Mouse (Mus musculus): ENCODE data around the gene Dvl1. TPM values are rescaled to one million over a fixed set of nuclear protein-coding genes. Genes with fewer than 3 reads are reported as not detected.
A peak's percentile ranks its signal among the peaks of the same experiment; 100 is the strongest.

The Dvl1 gene
- polyA plus RNA-seq, 1 experiment = 153 TPM

DNA sequence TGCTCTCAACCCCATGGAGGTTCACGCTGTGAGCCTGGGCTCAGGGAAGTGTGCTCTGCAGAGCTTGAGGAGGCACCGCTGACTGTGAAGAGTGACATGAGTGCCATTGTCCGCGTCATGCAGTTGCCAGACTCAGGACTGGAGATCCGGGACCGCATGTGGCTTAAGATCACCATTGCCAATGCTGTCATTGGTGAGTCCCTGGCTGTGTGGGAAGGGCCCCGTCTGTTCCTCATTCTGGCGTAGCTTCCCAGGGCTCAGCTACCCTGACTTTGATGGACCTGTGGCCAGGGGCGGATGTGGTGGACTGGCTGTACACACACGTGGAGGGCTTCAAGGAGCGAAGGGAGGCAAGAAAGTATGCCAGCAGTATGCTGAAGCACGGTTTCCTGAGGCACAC lies 8.9 kb downstream of the Dvl1 start:
- TF ChIP-seq CTCF (IDR thresholded peaks at IDR 0.05; ENCODE audit: extremely low read depth, insufficient read length, insufficient replicate concordance, low read depth, low read length) (no peak), POLR2A (IDR thresholded peaks at IDR 0.05; ENCODE audit: low read depth, low read length) (no peak)
- no peaks in the 10 kb centered on the region for H3K27me3 ChIP-seq (ENCODE audit: control insufficient read depth, insufficient read depth, low read length)
- no peak overlapping the region for H3K27ac ChIP-seq (ENCODE audit: insufficient read depth, low read depth, low read length)
- WGBS = 92% methylated on average over 12 of the region's 12 CpGs
- H3K36me3 ChIP-seq (ENCODE audit: control insufficient read depth, insufficient read depth, low read length) = peaks cover 52% of the 10 kb centered on the region
- H3K4me3 ChIP-seq (ENCODE audit: low read depth, low read length) = no peak overlapping the region
- H3K4me1 ChIP-seq (ENCODE audit: control insufficient read depth, insufficient read depth, insufficient read length, low read length) = peaks cover 10% of the 10 kb centered on the region; the same call in 1 of the 2 replicates

GRCm38 (mm10) chr4:155856881-155857280 lies 9.7 kb downstream of the Dvl1 start:
- Histone ChIP-seq H3K27ac (ENCODE audit: insufficient read depth, low read depth, low read length) (no peak overlapping the region), H3K36me3 (ENCODE audit: control insufficient read depth, insufficient read depth, low read length) (peaks cover 52% of the 10 kb centered on the region), H3K4me1 (ENCODE audit: control insufficient read depth, insufficient read depth, insufficient read length, low read length) (peaks cover 3% of the 10 kb centered on the region; the same call in 1 of the 2 replicates), H3K27me3 (ENCODE audit: control insufficient read depth, insufficient read depth, low read length) (no peaks in the 10 kb centered on the region), H3K4me3 (ENCODE audit: low read depth, low read length) (no peak overlapping the region)
- TF ChIP-seq CTCF (IDR thresholded peaks at IDR 0.05; ENCODE audit: extremely low read depth, insufficient read length, insufficient replicate concordance, low read depth, low read length) = no peak
- no peak for TF ChIP-seq POLR2A (IDR thresholded peaks at IDR 0.05; ENCODE audit: low read depth, low read length)
- 88% methylated on average over 3 of the region's 3 CpGs for WGBS

DNA sequence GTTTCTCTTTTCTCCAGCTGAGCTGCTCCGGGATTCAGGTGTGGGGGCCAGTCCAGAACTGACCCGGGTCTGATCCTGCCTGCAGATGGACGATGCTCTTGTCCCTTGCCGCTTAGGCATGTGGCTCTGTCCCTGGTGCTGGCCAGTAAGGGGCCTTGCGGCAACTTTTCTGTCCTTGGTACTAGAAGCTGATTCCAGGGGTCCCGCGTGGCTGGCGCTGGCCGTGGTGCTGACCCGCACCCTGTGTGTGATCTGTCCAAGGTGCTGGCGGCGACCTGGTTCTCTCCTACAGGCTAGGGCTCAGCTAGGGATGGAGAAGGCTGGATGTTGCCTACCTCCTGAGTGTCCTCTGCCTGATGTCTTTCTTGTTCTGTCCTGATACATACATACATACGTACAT lies 12.1 kb downstream of the Dvl1 start:
- TF ChIP-seq POLR2A (IDR thresholded peaks at IDR 0.05; ENCODE audit: low read depth, low read length) (no peak), CTCF (IDR thresholded peaks at IDR 0.05; ENCODE audit: extremely low read depth, insufficient read length, insufficient replicate concordance, low read depth, low read length) (no peak)
- 41% methylated on average over 13 of the region's 13 CpGs for WGBS
- peaks cover 48% of the 10 kb centered on the region for H3K36me3 ChIP-seq (ENCODE audit: control insufficient read depth, insufficient read depth, low read length)

DNA sequence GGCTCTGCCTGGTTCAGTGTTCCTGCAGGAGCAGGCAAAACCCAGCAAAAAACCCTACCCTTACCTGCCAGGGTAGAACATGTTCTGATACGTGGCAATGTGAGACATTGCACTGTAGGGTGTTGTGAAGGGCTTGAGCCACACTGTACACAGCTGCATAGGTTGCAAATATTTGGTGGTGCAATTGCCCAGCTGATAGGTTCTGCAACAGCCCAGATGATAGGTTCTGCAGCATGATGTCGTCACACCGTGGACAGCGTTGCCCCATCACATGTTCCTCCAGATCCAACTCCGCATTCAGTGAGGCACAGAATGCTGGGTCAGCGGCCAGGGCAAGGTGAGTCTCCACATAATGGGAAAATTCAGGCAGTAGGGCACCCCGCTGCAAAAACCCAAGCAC lies 14.6 kb downstream of the Dvl1 start:
- WGBS = 85% methylated on average over 7 of the region's 7 CpGs
- TF ChIP-seq CTCF (IDR thresholded peaks at IDR 0.05; ENCODE audit: extremely low read depth, insufficient read length, insufficient replicate concordance, low read depth, low read length) (no peak), POLR2A (IDR thresholded peaks at IDR 0.05; ENCODE audit: low read depth, low read length) (no peak)

More for the DNA sequence above, 12.1 kb downstream of the Dvl1 start:
- Histone ChIP-seq H3K27me3 (ENCODE audit: control insufficient read depth, insufficient read depth, low read length) (no peaks in the 10 kb centered on the region), H3K27ac (ENCODE audit: insufficient read depth, low read depth, low read length) (no peak overlapping the region), H3K4me3 (ENCODE audit: low read depth, low read length) (no peak overlapping the region), H3K4me1 (ENCODE audit: control insufficient read depth, insufficient read depth, insufficient read length, low read length) (no peaks in the 10 kb centered on the region)

GRCm38 (mm10) chr4:155863001-155863400 lies 15.8 kb downstream of the Dvl1 start, which contains the start of gene Tas1r3:
Tas1r3 (minus strand) TSS chr4:155863362.
- Histone ChIP-seq H3K27ac (ENCODE audit: insufficient read depth, low read depth, low read length) (no peak within 1 kb of the TSS), H3K4me1 (ENCODE audit: control insufficient read depth, insufficient read depth, insufficient read length, low read length) (no peaks in the 10 kb centered on the region), H3K27me3 (ENCODE audit: control insufficient read depth, insufficient read depth, low read length) (no peaks in the 10 kb centered on the region), H3K4me3 (ENCODE audit: low read depth, low read length) (no peak within 1 kb of the TSS), H3K36me3 (ENCODE audit: control insufficient read depth, insufficient read depth, low read length) (peaks cover 35% of the 10 kb centered on the region)
- no peak for TF ChIP-seq POLR2A (IDR thresholded peaks at IDR 0.05; ENCODE audit: low read depth, low read length)
- no peak for TF ChIP-seq CTCF (IDR thresholded peaks at IDR 0.05; ENCODE audit: extremely low read depth, insufficient read length, insufficient replicate concordance, low read depth, low read length)
- WGBS = 74% methylated on average over 5 of the region's 5 CpGs

More for the DNA sequence above, 14.6 kb downstream of the Dvl1 start:
- Histone ChIP-seq H3K27me3 (ENCODE audit: control insufficient read depth, insufficient read depth, low read length) (no peaks in the 10 kb centered on the region), H3K4me3 (ENCODE audit: low read depth, low read length) (no peak overlapping the region), H3K36me3 (ENCODE audit: control insufficient read depth, insufficient read depth, low read length) (peaks cover 42% of the 10 kb centered on the region), H3K27ac (ENCODE audit: insufficient read depth, low read depth, low read length) (no peak overlapping the region), H3K4me1 (ENCODE audit: control insufficient read depth, insufficient read depth, insufficient read length, low read length) (no peaks in the 10 kb centered on the region)

- Histone ChIP-seq H3K27me3 (ENCODE audit: control insufficient read depth, insufficient read depth, low read length) (no peaks in the 10 kb centered on the region), H3K36me3 (ENCODE audit: control insufficient read depth, insufficient read depth, low read length) (peaks cover 29% of the 10 kb centered on the region), H3K4me1 (ENCODE audit: control insufficient read depth, insufficient read depth, insufficient read length, low read length) (no peaks in the 10 kb centered on the region; the same call in 1 of the 2 replicates), H3K4me3 (ENCODE audit: low read depth, low read length) (peak overlapping the region; percentile 92), H3K27ac (ENCODE audit: insufficient read depth, low read depth, low read length) (peak overlapping the region; percentile 53)
- WGBS = 3% methylated on average over 22 of the region's 22 CpGs
- TF ChIP-seq CTCF (IDR thresholded peaks at IDR 0.05; ENCODE audit: extremely low read depth, insufficient read length, insufficient replicate concordance, low read depth, low read length) (no peak), POLR2A (IDR thresholded peaks at IDR 0.05; ENCODE audit: low read depth, low read length) (no peak)
Measured at GRCm38 (mm10) chr4:155868614-155869298, 21.6 kb downstream of the Dvl1 start.

- WGBS = under 1% methylated on average over 63 of the region's 63 CpGs
- Histone ChIP-seq H3K4me3 (ENCODE audit: low read depth, low read length) (peak within 1 kb of the TSS; percentile 92), H3K4me1 (ENCODE audit: control insufficient read depth, insufficient read depth, insufficient read length, low read length) (no peaks in the 10 kb centered on the region; the same call in 1 of the 2 replicates)
Measured at GRCm38 (mm10) chr4:155869317-155870033, 22.3 kb downstream of the Dvl1 start, which contains the start of the genes Cptp and Ints11. Cptp (minus strand) TSS chr4:155869440. Ints11 (plus strand) TSS chr4:155869546.

More at GRCm38 (mm10) chr4:155869317-155870033, 22.3 kb downstream of the Dvl1 start, which contains the start of the genes Cptp and Ints11:
- Histone ChIP-seq H3K36me3 (ENCODE audit: control insufficient read depth, insufficient read depth, low read length) (peaks cover 29% of the 10 kb centered on the region), H3K27me3 (ENCODE audit: control insufficient read depth, insufficient read depth, low read length) (no peaks in the 10 kb centered on the region), H3K27ac (ENCODE audit: insufficient read depth, low read depth, low read length) (peak within 1 kb of the TSS; percentile 53)
- TF ChIP-seq POLR2A (IDR thresholded peaks at IDR 0.05; ENCODE audit: low read depth, low read length) (no peak; the same call in none of the 2 replicates), CTCF (IDR thresholded peaks at IDR 0.05; ENCODE audit: extremely low read depth, insufficient read length, insufficient replicate concordance, low read depth, low read length) (no peak)

Measured in small intestine, adult 2 months (tissue).